Mouse (Mus musculus): Measurements from ENCODE around the gene Auts2.

- TF ChIP-seq CTCF (IDR thresholded peaks at IDR 0.05) (no peak), EP300 (IDR thresholded peaks at IDR 0.05) (no peak)
These were observed 142.6 kb downstream of the Auts2 start for GRCm38 (mm10) chr5:132400556-132400955.

All from lung, postnatal 0 days (tissue).